Mouse (Mus musculus) G1E (cell line): Measurements from ENCODE around the gene Dgkz. TPM values are rescaled to one million over a fixed set of nuclear protein-coding genes. Genes with fewer than 3 reads are reported as not detected.

ENCODE experiments used
- ATAC-seq: 2 replicates; pipeline ENCODE4 v1.8.0; 2016; ENCODE audit warnings: mild to moderate bottlenecking; ENCODE audit not compliant: insufficient number of reproducible peaks, poor library complexity, low FRiP score, severe bottlenecking; ENCODE audit errors: extremely low read depth
- DNase-seq: peaks from one replicate; pipeline ENCODE4 v3.0.0; 2012; ENCODE audit warnings: low spot score
- H3K27me3 ChIP-seq: 2 replicates; pipeline ENCODE4 v1.6.1; 2012; ENCODE audit warnings: mild to moderate bottlenecking, low read length, inconsistent platforms; ENCODE audit not compliant: insufficient read depth
- H3K36me3 ChIP-seq: replicated peaks from 2 replicates; pipeline ENCODE3; 2012; ENCODE audit warnings: mild to moderate bottlenecking, inconsistent platforms
- H3K4me1 ChIP-seq: 2 replicates; pipeline ENCODE4 v1.6.1; 2012; ENCODE audit warnings: low read depth, low read length, inconsistent platforms, mixed read lengths; ENCODE audit not compliant: insufficient read depth
- H3K4me3 ChIP-seq: 2 replicates; pipeline ENCODE4 v1.5.1; 2012; ENCODE audit warnings: low read depth, mild to moderate bottlenecking, inconsistent platforms, low read length, moderate library complexity, mixed read lengths
- H3K9me3 ChIP-seq: replicated peaks from 2 replicates; pipeline ENCODE4 v1.6.1; 2012; ENCODE audit warnings: inconsistent platforms
- CTCF ChIP-seq: IDR thresholded peaks from 2 replicates; pipeline ENCODE4 v1.5.1; 2012; ENCODE audit warnings: low read depth, low read length, inconsistent platforms, mixed read lengths
- GATA1 ChIP-seq: IDR thresholded peaks from 2 replicates; pipeline ENCODE4 v1.6.1; 2012; ENCODE audit warnings: borderline replicate concordance, low read length, inconsistent platforms, mixed read lengths
- GATA2 ChIP-seq: IDR thresholded peaks from 2 replicates; pipeline ENCODE4 v1.6.1; 2012; ENCODE audit warnings: low read depth, low read length, inconsistent platforms, borderline replicate concordance
- POLR2AphosphoS5 ChIP-seq: IDR thresholded peaks from 2 replicates; pipeline ENCODE4 v1.6.1; 2012; ENCODE audit warnings: low read depth, low read length, inconsistent platforms; ENCODE audit not compliant: insufficient replicate concordance
- TAL1 ChIP-seq: conservative IDR thresholded peaks from 2 replicates; pipeline ENCODE4 v1.6.1; 2012; ENCODE audit warnings: low read depth, low read length, inconsistent platforms, mixed read lengths
- polyA plus RNA-seq: library from polyadenylated mRNA; stranded (reverse); fragments of >175 nt; gene quantifications from 2 replicates; pipeline ENCODE4 v1.2.3, GENCODE M21; 2012
- total RNA-seq, 2 experiments: library from RNA; stranded (forward) in 1 of 2; stranded (reverse) in 1 of 2; fragments of 200-1000 nt in 1 of 2; fragments of >200 nt in 1 of 2; fragmentation: Nextera tagmentation in 1 of 2; gene quantifications; 2 replicates each; pipeline ENCODE4 v1.2.3; 2014 to 2017

The Dgkz gene
- total RNA-seq (2014; fragmentation: Nextera tagmentation) (290 and 308 TPM in 2 replicates), total RNA-seq (2017) (115 and 146 TPM in 2 replicates), polyA plus RNA-seq (403 and 416 TPM in 2 replicates)

DNA sequence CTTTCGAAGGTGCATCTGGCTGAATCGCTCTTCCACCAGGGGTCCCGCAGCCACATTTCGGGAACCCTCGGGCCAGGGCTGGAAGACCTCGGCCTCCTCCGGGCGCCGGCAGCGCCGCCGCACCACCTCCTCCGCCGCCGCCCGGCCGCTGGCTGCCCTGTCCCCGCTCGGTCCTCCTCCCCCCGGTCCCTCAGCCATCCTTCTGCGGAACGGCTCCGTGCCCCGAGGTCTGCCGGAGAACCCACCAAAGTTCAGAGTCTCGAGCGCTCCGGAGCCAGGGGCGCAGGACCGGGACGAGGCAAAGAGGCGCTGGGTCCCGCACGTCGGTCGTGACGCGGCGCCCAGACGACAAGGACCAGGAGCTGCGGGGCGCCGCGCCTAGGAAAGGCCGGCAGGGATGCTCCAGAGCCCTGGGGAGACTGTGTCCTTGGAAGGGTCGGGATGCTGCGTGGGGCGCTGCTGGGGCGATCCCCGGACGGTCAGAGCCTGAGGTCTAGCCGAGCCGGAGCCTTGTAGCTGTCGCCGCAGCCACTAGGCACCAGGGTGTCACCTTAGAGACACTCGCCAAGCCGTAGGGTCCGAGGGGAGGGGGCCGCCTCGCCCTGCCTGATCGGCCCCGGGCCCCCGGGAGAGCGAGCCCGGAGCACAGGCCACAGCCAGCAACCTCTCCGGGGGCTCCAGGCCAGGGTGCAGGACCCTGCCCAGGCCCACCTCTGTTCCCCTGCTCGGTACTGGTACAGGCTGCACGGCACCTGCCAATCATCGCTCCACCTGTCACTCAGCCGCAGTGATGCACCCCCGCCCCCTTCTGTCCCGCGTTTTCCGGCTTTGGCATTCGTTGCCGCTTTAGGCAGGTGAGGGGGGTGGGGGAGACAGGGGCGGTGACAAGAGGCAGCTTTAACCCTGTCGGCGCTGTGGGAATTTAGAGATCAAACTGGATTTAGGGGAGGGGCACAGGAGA, at the start of gene Dgkz:
Gene Dgkz, minus strand, starts transcription at position 284 of the 961 bp plus-strand sequence.
- Histone ChIP-seq H3K4me3 (no peak within 1 kb of the TSS), H3K36me3 (no peaks in the 10 kb centered on the region), H3K4me1 (peaks cover 5% of the 10 kb centered on the region; the same call in 1 of the 2 replicates), H3K9me3 (no peaks in the 10 kb centered on the region), H3K27me3 (peaks cover 86% of the 10 kb centered on the region)
- DNase-seq, result no peak
- no peak for ATAC-seq
- no peak for TF ChIP-seq GATA1
- TF ChIP-seq POLR2AphosphoS5, result no peak
- no peak for TF ChIP-seq TAL1
- no peak for TF ChIP-seq GATA2
- TF ChIP-seq CTCF, result no peak

DNA sequence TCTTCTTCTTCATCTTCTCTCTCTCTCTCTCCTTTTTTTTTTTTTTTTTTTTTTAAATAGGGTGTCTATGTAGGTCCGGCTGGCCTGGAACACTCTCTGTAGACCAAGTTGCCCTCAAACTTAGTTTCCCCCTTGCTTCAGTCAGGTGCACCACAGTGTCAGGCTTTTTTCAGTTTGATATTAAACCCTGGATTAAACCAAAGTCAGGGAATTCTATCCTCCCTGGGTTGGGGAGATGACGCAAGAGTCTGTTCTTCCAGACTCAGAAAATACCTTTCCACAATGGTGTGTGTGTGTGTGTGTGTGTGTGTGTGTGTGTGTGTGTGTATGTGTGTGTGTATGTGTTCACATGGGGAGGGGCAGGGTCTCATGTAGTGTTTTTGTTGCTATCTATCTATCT, 49.5 kb upstream of the Dgkz start:
- H3K4me3 ChIP-seq, result no peak overlapping the region
- peaks cover 5% of the 10 kb centered on the region; the same call in 1 of the 2 replicates for H3K4me1 ChIP-seq
- H3K9me3 ChIP-seq, result no peaks in the 10 kb centered on the region
- peaks cover 36% of the 10 kb centered on the region for H3K27me3 ChIP-seq
- ATAC-seq (no peak), DNase-seq (no peak)
- TF ChIP-seq POLR2AphosphoS5 (no peak), CTCF (no peak), GATA2 (no peak), TAL1 (no peak), GATA1 (no peak)
- no peaks in the 10 kb centered on the region for H3K36me3 ChIP-seq

DNA sequence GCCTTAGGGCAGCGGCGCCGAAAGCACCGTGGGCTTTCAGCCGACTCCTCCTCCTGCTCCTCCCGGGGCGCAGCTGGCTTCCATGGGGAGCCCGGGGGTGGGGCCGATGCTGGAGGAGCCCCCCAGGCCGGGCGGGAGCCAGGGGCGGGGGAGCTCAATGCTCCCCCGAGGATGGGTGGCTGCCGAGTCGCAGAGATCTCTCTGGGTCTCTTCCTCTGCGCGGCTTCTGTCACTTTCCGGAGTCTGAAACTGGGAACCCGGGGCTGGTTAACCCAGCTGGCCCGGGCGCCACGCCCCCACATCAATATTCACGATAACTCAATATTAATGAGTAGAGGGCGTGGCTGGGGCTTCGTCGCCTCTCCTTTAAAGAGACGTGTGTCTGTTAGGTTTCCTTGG, 48.6 kb upstream of the Dgkz start, which contains the start of gene Creb3l1:
Gene Creb3l1, minus strand, starts transcription at position 229 of the 399 bp plus-strand sequence.
- TF ChIP-seq CTCF (no peak), GATA2 (no peak), GATA1 (no peak), POLR2AphosphoS5 (no peak)
- ATAC-seq, result no peak
- peaks cover 40% of the 10 kb centered on the region for H3K27me3 ChIP-seq
- H3K9me3 ChIP-seq, result no peaks in the 10 kb centered on the region
- DNase-seq, result peak; percentile 20
- no peaks in the 10 kb centered on the region for H3K36me3 ChIP-seq
- H3K4me3 ChIP-seq, result peak within 1 kb of the TSS; percentile 49; the same call in 1 of the 2 replicates
- peaks cover 5% of the 10 kb centered on the region; the same call in 1 of the 2 replicates for H3K4me1 ChIP-seq

DNA sequence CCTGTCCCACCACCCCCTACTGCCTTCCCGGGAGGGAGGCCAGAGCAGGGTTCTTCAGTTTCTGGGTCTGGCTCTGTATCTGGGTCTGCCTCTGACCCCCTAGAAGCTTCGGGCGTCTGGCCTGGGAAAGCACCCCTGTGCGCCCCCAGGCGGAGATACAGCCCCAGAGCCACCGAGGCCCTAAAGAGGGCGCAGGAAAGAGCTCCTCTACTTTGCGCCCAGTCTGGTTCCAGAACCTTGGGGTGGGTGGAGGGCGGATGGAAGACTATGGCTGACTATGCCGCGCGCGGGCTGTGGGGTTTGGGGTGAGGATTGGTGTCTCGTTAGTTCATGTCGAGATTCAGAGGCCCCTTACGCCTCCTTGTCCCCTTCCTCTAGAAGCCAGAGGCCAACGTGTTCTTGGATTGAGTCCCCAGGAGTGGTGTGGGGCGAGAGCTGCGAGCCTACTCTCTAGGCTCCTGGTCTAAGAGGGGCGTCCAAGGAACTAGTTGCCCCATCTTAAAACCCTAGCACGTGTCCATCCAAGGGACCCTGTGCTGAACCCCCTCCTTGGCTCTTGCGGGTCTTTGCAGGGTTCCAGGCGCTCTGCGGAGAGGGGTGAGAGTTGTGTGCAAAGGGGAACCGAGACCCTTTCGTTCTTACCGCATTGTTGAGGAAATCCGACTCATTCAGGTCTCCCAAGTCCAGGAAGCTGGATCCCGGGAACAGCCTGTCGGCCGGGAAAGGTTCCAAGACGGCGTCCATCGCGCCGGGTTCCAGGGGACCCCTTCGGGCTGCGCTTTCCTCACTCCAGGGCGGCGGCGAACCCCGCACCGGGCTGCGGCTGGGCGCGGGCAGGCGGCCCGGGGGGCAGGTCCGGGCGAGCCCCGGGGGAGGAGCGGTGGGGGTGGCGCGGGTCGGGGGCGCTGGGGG, 48.0 kb upstream of the Dgkz start:
- TF ChIP-seq GATA1 (no peak), POLR2AphosphoS5 (no peak), CTCF (no peak), TAL1 (no peak), GATA2 (no peak)
- ATAC-seq (no peak), DNase-seq (no peak)
- Histone ChIP-seq H3K4me3 (peak overlapping the region; percentile 49; the same call in 1 of the 2 replicates), H3K9me3 (no peaks in the 10 kb centered on the region), H3K36me3 (no peaks in the 10 kb centered on the region), H3K4me1 (peaks cover 5% of the 10 kb centered on the region; the same call in 1 of the 2 replicates), H3K27me3 (peaks cover 42% of the 10 kb centered on the region)

DNA sequence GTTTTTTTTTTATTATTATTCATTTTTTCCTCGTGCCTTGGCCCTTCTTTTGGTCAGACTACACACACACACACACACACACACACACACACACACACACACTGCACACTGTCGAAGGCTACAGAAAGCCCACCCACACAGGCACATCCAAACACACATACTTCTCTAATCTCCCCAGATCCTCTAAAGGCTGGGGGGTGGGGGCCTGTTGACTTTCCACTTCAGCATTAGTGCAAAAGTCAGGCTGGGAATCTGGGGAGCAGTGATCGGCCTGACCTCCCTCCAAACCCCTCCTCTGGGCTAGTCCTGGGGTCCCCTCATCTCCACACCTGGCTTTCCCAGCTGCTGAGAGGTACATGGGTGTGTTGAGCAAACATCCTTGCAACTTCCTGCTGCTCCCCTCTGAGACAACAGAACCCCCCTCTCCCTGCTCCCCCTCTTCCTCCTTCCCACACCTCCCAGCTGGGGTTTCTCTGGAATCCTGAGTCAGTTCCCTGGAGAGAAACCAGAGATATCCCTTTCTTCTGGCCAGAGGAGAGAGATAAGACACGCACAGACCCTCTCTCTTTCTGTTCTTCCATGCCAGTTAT, 45.1 kb upstream of the Dgkz start:
- Histone ChIP-seq H3K4me1 (peaks cover 5% of the 10 kb centered on the region; the same call in 1 of the 2 replicates), H3K27me3 (peaks cover 40% of the 10 kb centered on the region), H3K4me3 (no peak overlapping the region), H3K36me3 (no peaks in the 10 kb centered on the region), H3K9me3 (no peaks in the 10 kb centered on the region)
- no peak for DNase-seq
- no peak for ATAC-seq
- TF ChIP-seq POLR2AphosphoS5 (no peak), CTCF (no peak), GATA2 (no peak), GATA1 (no peak), TAL1 (no peak)

DNA sequence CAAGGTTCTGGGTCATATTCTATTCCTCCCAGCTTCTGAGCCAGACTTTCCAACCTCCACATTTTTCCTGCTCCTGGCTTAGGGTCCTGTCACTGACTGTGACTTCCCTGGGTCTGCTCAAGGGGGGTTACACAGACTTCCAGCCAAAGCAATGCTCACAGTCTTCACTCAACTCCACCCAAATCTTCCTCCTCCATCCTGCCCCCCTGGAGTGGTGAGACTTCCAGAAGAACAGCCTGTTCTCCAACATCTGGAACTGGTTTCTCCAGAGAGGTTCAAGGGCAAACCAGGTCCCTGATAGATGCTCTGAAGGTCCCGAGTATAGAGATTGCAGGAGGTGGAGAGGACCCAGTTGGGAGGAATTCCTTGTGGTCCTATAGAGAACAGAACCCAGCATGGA, 41.8 kb upstream of the Dgkz start:
- Histone ChIP-seq H3K9me3 (no peaks in the 10 kb centered on the region), H3K27me3 (peaks cover 27% of the 10 kb centered on the region), H3K36me3 (no peaks in the 10 kb centered on the region), H3K4me3 (no peak overlapping the region), H3K4me1 (no peaks in the 10 kb centered on the region)
- DNase-seq, result no peak
- TF ChIP-seq POLR2AphosphoS5, result no peak
- TF ChIP-seq GATA1, result no peak
- TF ChIP-seq GATA2, result no peak
- TF ChIP-seq CTCF, result no peak
- TF ChIP-seq TAL1, result no peak
- ATAC-seq, result no peak
